Mouse (Mus musculus) MEL (cell line): ENCODE results near the gene Krtap2-4. TPM values are rescaled to one million over a fixed set of nuclear protein-coding genes. Genes with fewer than 3 reads are reported as not detected.
"Not testable (repeated sequence)": the region's sequence is repeated elsewhere in the genome, so short reads cannot be mapped to it uniquely, and the experiment has no call there.

Experiments used
- DNase-seq: peaks from one replicate; pipeline ENCODE4 v3.0.0; 2011; ENCODE audit warnings: low read depth, low spot score
- H3K27ac ChIP-seq: 2 replicates; pipeline ENCODE4 v1.5.1; 2012; ENCODE audit warnings: low read depth, mild to moderate bottlenecking, control low read depth, low read length, moderate library complexity; ENCODE audit not compliant: control insufficient read depth
- H3K27me3 ChIP-seq, 2 experiments: fragments of 150-350 bp in 1 of 2; sonication (generic) in 1 of 2; 2 replicates each; pipeline ENCODE4 v1.6.1; 2012; ENCODE audit warnings: low read length in 2 of 2, mild to moderate bottlenecking in 2 of 2, improper control_type of control experiment in 1 of 2, moderate library complexity in 1 of 2; ENCODE audit not compliant: insufficient read depth in 2 of 2, control insufficient read depth in 1 of 2
- H3K36me3 ChIP-seq, 2 experiments: 2 replicates each; pipeline ENCODE4 v1.6.1; 2012 to 2014; ENCODE audit warnings: low read length in 2 of 2, improper control_type of control experiment in 1 of 2, inconsistent platforms in 1 of 2, mild to moderate bottlenecking in 1 of 2; ENCODE audit not compliant: insufficient read depth in 2 of 2, control insufficient read depth in 1 of 2
- H3K4me1 ChIP-seq, 2 experiments: fragments of 150-350 bp in 1 of 2; sonication (generic) in 1 of 2; 2 replicates each; pipeline ENCODE4 v1.6.1; 2012; ENCODE audit warnings: low read length in 2 of 2, improper control_type of control experiment in 1 of 2, mild to moderate bottlenecking in 1 of 2; ENCODE audit not compliant: insufficient read depth in 2 of 2, control insufficient read depth in 1 of 2
- H3K4me3 ChIP-seq, 2 experiments: fragments of 150-350 bp in 1 of 2; sonication (generic) in 1 of 2; 2 replicates each; pipeline ENCODE4 v1.5.1; 2012; ENCODE audit warnings: low read depth in 2 of 2, low read length in 2 of 2, mild to moderate bottlenecking in 2 of 2, moderate library complexity in 2 of 2, control low read depth in 1 of 2, improper control_type of control experiment in 1 of 2; ENCODE audit not compliant: control insufficient read depth in 1 of 2, insufficient read depth in 1 of 2
- H3K79me2 ChIP-seq: 2 replicates; pipeline ENCODE4 v1.6.1; 2012; ENCODE audit warnings: mild to moderate bottlenecking, low read length, moderate library complexity; ENCODE audit not compliant: control insufficient read depth, poor library complexity, insufficient read depth
- H3K9ac ChIP-seq: 2 replicates; pipeline ENCODE4 v1.6.1; 2012; ENCODE audit warnings: low read depth, mild to moderate bottlenecking, control low read depth, low read length, moderate library complexity; ENCODE audit not compliant: control insufficient read depth, poor library complexity, severe bottlenecking
- H3K9me3 ChIP-seq: fragments of 150-350 bp; sonication (generic); replicated peaks from 2 replicates; pipeline ENCODE4 v1.6.1; 2012; ENCODE audit warnings: mild to moderate bottlenecking, low read length, improper control_type of control experiment, moderate library complexity; ENCODE audit not compliant: insufficient read depth
- BHLHE40 ChIP-seq: IDR thresholded peaks from 2 replicates; pipeline ENCODE4 v1.6.1; 2012; ENCODE audit warnings: low read depth, mild to moderate bottlenecking, inconsistent platforms, low read length, improper control_type of control experiment, borderline replicate concordance
- CTCF ChIP-seq, 3 experiments: IDR thresholded peaks in 2 of 3; conservative IDR thresholded peaks in 1 of 3; 2 replicates each; pipeline ENCODE4 v1.5.1; 2011 to 2012; ENCODE audit warnings: low read length in 3 of 3, low read depth in 2 of 3, mild to moderate bottlenecking in 2 of 3, improper control_type of control experiment in 1 of 3, inconsistent platforms in 1 of 3, mixed read lengths in 1 of 3, moderate library complexity in 1 of 3; ENCODE audit not compliant: control insufficient read depth in 1 of 3, insufficient read depth in 1 of 3, poor library complexity in 1 of 3, severe bottlenecking in 1 of 3
- ETS1 ChIP-seq: IDR thresholded peaks from 2 replicates; pipeline ENCODE4 v1.6.1; 2012; ENCODE audit warnings: low read depth, mild to moderate bottlenecking, inconsistent platforms, low read length, improper control_type of control experiment, moderate library complexity
- GABPA ChIP-seq: IDR thresholded peaks from 2 replicates; pipeline ENCODE4 v1.6.1; 2012; ENCODE audit warnings: low read depth, mild to moderate bottlenecking, inconsistent platforms, low read length, improper control_type of control experiment, moderate library complexity
- HCFC1 ChIP-seq: IDR thresholded peaks from 2 replicates; pipeline ENCODE4 v1.6.1; 2012; ENCODE audit warnings: low read depth, mild to moderate bottlenecking, inconsistent platforms, low read length, improper control_type of control experiment, moderate library complexity
- JUND ChIP-seq: IDR thresholded peaks from 2 replicates; pipeline ENCODE4 v1.6.1; 2011; ENCODE audit warnings: low read depth, mild to moderate bottlenecking, improper control_type of control experiment, low read length
- MAX ChIP-seq: IDR thresholded peaks from 2 replicates; pipeline ENCODE4 v1.6.1; 2011; ENCODE audit warnings: low read length, improper control_type of control experiment
- MEF2A ChIP-seq: IDR thresholded peaks from 2 replicates; pipeline ENCODE4 v1.6.1; 2014; ENCODE audit warnings: low read depth, mild to moderate bottlenecking, inconsistent platforms, low read length, improper control_type of control experiment; ENCODE audit not compliant: poor library complexity, insufficient replicate concordance, severe bottlenecking; ENCODE audit errors: extremely low read depth
- MXI1 ChIP-seq: IDR thresholded peaks from 2 replicates; pipeline ENCODE4 v1.6.1; 2011; ENCODE audit warnings: mild to moderate bottlenecking, low read depth, low read length, improper control_type of control experiment
- MYC ChIP-seq: IDR thresholded peaks from 2 replicates; pipeline ENCODE4 v1.6.1; 2011; ENCODE audit warnings: low read depth, mild to moderate bottlenecking, low read length, improper control_type of control experiment, moderate library complexity
- NELFE ChIP-seq: IDR thresholded peaks from 2 replicates; pipeline ENCODE4 v1.6.1; 2011; ENCODE audit warnings: low read depth, low read length, improper control_type of control experiment
- POLR2AphosphoS2 ChIP-seq: IDR thresholded peaks from 2 replicates; pipeline ENCODE4 v1.6.1; 2011; ENCODE audit warnings: low read length, improper control_type of control experiment
- RAD21 ChIP-seq: IDR thresholded peaks from 2 replicates; pipeline ENCODE4 v1.6.1; 2011; ENCODE audit warnings: mild to moderate bottlenecking, low read depth, low read length, improper control_type of control experiment
- RCOR1 ChIP-seq: IDR thresholded peaks from 2 replicates; pipeline ENCODE4 v1.6.1; 2012; ENCODE audit warnings: low read depth, mild to moderate bottlenecking, inconsistent platforms, low read length, improper control_type of control experiment
- SMC3 ChIP-seq: IDR thresholded peaks from 2 replicates; pipeline ENCODE4 v1.6.1; 2011; ENCODE audit warnings: low read depth, low read length, improper control_type of control experiment
- TAL1 ChIP-seq: IDR thresholded peaks from 2 replicates; pipeline ENCODE4 v1.6.1; 2012; ENCODE audit warnings: mild to moderate bottlenecking, inconsistent platforms, low read length, moderate library complexity, mixed read lengths
- TBP ChIP-seq: IDR thresholded peaks from 2 replicates; pipeline ENCODE4 v1.8.0; 2011; ENCODE audit warnings: low read depth, low read length, improper control_type of control experiment
- USF1 ChIP-seq: IDR thresholded peaks from 2 replicates; pipeline ENCODE4 v1.6.1; 2014; ENCODE audit warnings: low read depth, mild to moderate bottlenecking, inconsistent platforms, low read length, improper control_type of control experiment, moderate library complexity
- USF2 ChIP-seq, 2 experiments: IDR thresholded peaks; 2 replicates each; pipeline ENCODE4 v1.6.1; 2011 to 2012; ENCODE audit warnings: improper control_type of control experiment in 2 of 2, low read length in 2 of 2, borderline replicate concordance in 1 of 2, inconsistent platforms in 1 of 2, low read depth in 1 of 2, mild to moderate bottlenecking in 1 of 2; ENCODE audit not compliant: insufficient read depth in 1 of 2
- ZC3H11A ChIP-seq: IDR thresholded peaks from 2 replicates; pipeline ENCODE4 v1.6.1; 2012; ENCODE audit warnings: low read depth, mild to moderate bottlenecking, inconsistent platforms, low read length, improper control_type of control experiment
- ZKSCAN1 ChIP-seq: IDR thresholded peaks from 2 replicates; pipeline ENCODE4 v1.6.1; 2012; ENCODE audit warnings: low read depth, mild to moderate bottlenecking, inconsistent platforms, low read length, improper control_type of control experiment, moderate library complexity
- ZNF384 ChIP-seq: IDR thresholded peaks from 2 replicates; pipeline ENCODE4 v1.6.1; 2012; ENCODE audit warnings: low read depth, mild to moderate bottlenecking, inconsistent platforms, low read length, improper control_type of control experiment
- polyA plus RNA-seq, 2 experiments: library from polyadenylated mRNA; stranded (reverse) in 1 of 2; unstranded in 1 of 2; fragments of >175 nt in 1 of 2; fragments of >200 nt in 1 of 2; gene quantifications; 2 replicates each; pipeline versions ENCODE4 v1.2.1 to v1.2.4; 2012; ENCODE audit warnings: low replicate concordance in 2 of 2, low read depth in 1 of 2; ENCODE audit not compliant: insufficient read length in 2 of 2, insufficient read depth in 1 of 2, missing spikeins in 1 of 2
- total RNA-seq: library from RNA; depleted of rRNA; stranded (reverse); fragments of 300-350 nt; gene quantifications from 2 replicates; pipeline ENCODE4 v1.2.3, GENCODE M21; 2012

The Krtap2-4 gene
- total and polyA plus RNA-seq, 3 experiments: not detected

GRCm38 (mm10) chr11:99644351-99644750 lies 29.7 kb upstream of the Krtap2-4 start:
- Histone ChIP-seq H3K36me3 (no peaks in the 10 kb centered on the region), H3K4me1 (no peaks in the 10 kb centered on the region), H3K9me3 (no peaks in the 10 kb centered on the region; the same call in 1 of the 2 replicates), H3K79me2 (no peaks in the 10 kb centered on the region), H3K27ac (no peak overlapping the region), H3K9ac (no peak overlapping the region), H3K4me3 (no peak overlapping the region), H3K27me3 (no peaks in the 10 kb centered on the region)
- DNase-seq: no peak
- TF ChIP-seq TAL1 (no peak), GABPA (no peak), TBP (no peak), MEF2A (no peak), BHLHE40 (no peak), MXI1 (no peak), ZNF384 (no peak), USF2 (IDR thresholded peaks at IDR 0.05; ENCODE audit: borderline replicate concordance in 1 of 2, insufficient read depth in 1 of 2, low read depth in 1 of 2, low read length in 2 of 2) (no peak), ZKSCAN1 (no peak), NELFE (no peak), MAX (no peak), MYC (no peak), USF1 (no peak)

- H3K27ac ChIP-seq, H3K9me3 ChIP-seq, DNase-seq, H3K79me2 ChIP-seq, H3K36me3 ChIP-seq, H3K4me1 ChIP-seq, H3K27me3 ChIP-seq, H3K9ac ChIP-seq, H3K4me3 ChIP-seq: not testable (repeated sequence)
Measured at GRCm38 (mm10) chr11:99643635-99644139, 29.0 kb upstream of the Krtap2-4 start, which contains the start of gene Krtap4-7. TSS of gene Krtap4-7 (minus strand) at chr11:99644089.

GRCm38 (mm10) chr11:99640926-99641325 lies 26.3 kb upstream of the Krtap2-4 start:
- no peak for TF ChIP-seq MYC
- no peak for TF ChIP-seq ZNF384
- TF ChIP-seq NELFE: no peak
- no peak for TF ChIP-seq ZC3H11A
- no peak for TF ChIP-seq RCOR1
- TF ChIP-seq CTCF (IDR thresholded peaks at IDR 0.05 in 2 of 3, conservative IDR thresholded peaks at IDR 0.05 in 1 of 3; ENCODE audit: control insufficient read depth in 1 of 3, insufficient read depth in 1 of 3, low read depth in 2 of 3, low read length in 3 of 3, poor library complexity in 1 of 3, severe bottlenecking in 1 of 3): no peak
- TF ChIP-seq TBP: no peak
- no peak for TF ChIP-seq SMC3
- no peak for TF ChIP-seq MAX
- TF ChIP-seq HCFC1: no peak
- TF ChIP-seq RAD21: no peak
- TF ChIP-seq ETS1: no peak
- no peak for TF ChIP-seq ZKSCAN1
- no peak for TF ChIP-seq JUND
- TF ChIP-seq POLR2AphosphoS2: no peak
- no peak overlapping the region for H3K4me3 ChIP-seq
- no peaks in the 10 kb centered on the region; the same call in 1 of the 2 replicates for H3K9me3 ChIP-seq
- no peaks in the 10 kb centered on the region for H3K36me3 ChIP-seq
- H3K4me1 ChIP-seq: no peaks in the 10 kb centered on the region
- no peak overlapping the region for H3K9ac ChIP-seq
- H3K79me2 ChIP-seq: no peaks in the 10 kb centered on the region
- H3K27ac ChIP-seq: no peak overlapping the region
- no peak for DNase-seq
- H3K27me3 ChIP-seq: no peaks in the 10 kb centered on the region
